Mouse (Mus musculus): Measurements from ENCODE around the gene Mdm2. TPM values are rescaled to one million over a fixed set of nuclear protein-coding genes. Genes with fewer than 3 reads are reported as not detected.

Gene Mdm2
- polyA plus RNA-seq, 1 experiment from 2014 or later: 51.2 TPM

GRCm38 (mm10) chr10:117696827-117697560, 13.6 kb downstream of the Mdm2 start:
- no peak overlapping the region for H3K27ac ChIP-seq (ENCODE audit: low read length)
- H3K9ac ChIP-seq (ENCODE audit: low read length): no peak overlapping the region
- no peak for ATAC-seq (ENCODE audit: low read depth)
- no peaks in the 10 kb centered on the region for H3K27me3 ChIP-seq (ENCODE audit: control insufficient read depth, insufficient read depth, low read depth, low read length)
- WGBS: 89% methylated on average over 6 of the region's 6 CpGs
- H3K4me2 ChIP-seq (ENCODE audit: low read depth, low read length): no peak overlapping the region
- H3K36me3 ChIP-seq (ENCODE audit: control insufficient read depth, insufficient read depth, low read length): peaks cover 75% of the 10 kb centered on the region
- no peaks in the 10 kb centered on the region for H3K9me3 ChIP-seq (ENCODE audit: control insufficient read depth, low read length)
- H3K4me3 ChIP-seq (ENCODE audit: low read length): no peak overlapping the region
- H3K4me1 ChIP-seq (replicated peaks; ENCODE audit: control insufficient read depth, insufficient read depth, low read length): no peaks in the 10 kb centered on the region

- 82% methylated on average over 8 of the region's 8 CpGs for WGBS
- H3K4me3 ChIP-seq (ENCODE audit: low read length): no peak overlapping the region
- no peak for ATAC-seq (ENCODE audit: low read depth)
- no peaks in the 10 kb centered on the region for H3K9me3 ChIP-seq (ENCODE audit: control insufficient read depth, low read length)
- H3K27me3 ChIP-seq (ENCODE audit: control insufficient read depth, insufficient read depth, low read depth, low read length): no peaks in the 10 kb centered on the region
- H3K36me3 ChIP-seq (ENCODE audit: control insufficient read depth, insufficient read depth, low read length): peaks cover 75% of the 10 kb centered on the region
- H3K4me2 ChIP-seq (ENCODE audit: low read depth, low read length): no peak overlapping the region
- no peak overlapping the region for H3K9ac ChIP-seq (ENCODE audit: low read length)
- H3K4me1 ChIP-seq (replicated peaks; ENCODE audit: control insufficient read depth, insufficient read depth, low read length): no peaks in the 10 kb centered on the region
- no peak overlapping the region for H3K27ac ChIP-seq (ENCODE audit: low read length)
Measured at GRCm38 (mm10) chr10:117696021-117696826, 14.3 kb downstream of the Mdm2 start.

GRCm38 (mm10) chr10:117695605-117696004, 15.0 kb downstream of the Mdm2 start:
- H3K27me3 ChIP-seq (ENCODE audit: control insufficient read depth, insufficient read depth, low read depth, low read length): no peaks in the 10 kb centered on the region
- peaks cover 79% of the 10 kb centered on the region for H3K36me3 ChIP-seq (ENCODE audit: control insufficient read depth, insufficient read depth, low read length)
- H3K27ac ChIP-seq (ENCODE audit: low read length): no peak overlapping the region
- H3K4me1 ChIP-seq (replicated peaks; ENCODE audit: control insufficient read depth, insufficient read depth, low read length): no peaks in the 10 kb centered on the region
- no peak for ATAC-seq (ENCODE audit: low read depth)
- no peak overlapping the region for H3K4me3 ChIP-seq (ENCODE audit: low read length)
- 94% methylated on average over 4 of the region's 4 CpGs for WGBS
- no peaks in the 10 kb centered on the region for H3K9me3 ChIP-seq (ENCODE audit: control insufficient read depth, low read length)
- no peak overlapping the region for H3K9ac ChIP-seq (ENCODE audit: low read length)
- H3K4me2 ChIP-seq (ENCODE audit: low read depth, low read length): no peak overlapping the region

GRCm38 (mm10) chr10:117695027-117695426, 15.5 kb downstream of the Mdm2 start:
- Histone ChIP-seq H3K4me3 (ENCODE audit: low read length) (no peak overlapping the region), H3K4me2 (ENCODE audit: low read depth, low read length) (no peak overlapping the region), H3K36me3 (ENCODE audit: control insufficient read depth, insufficient read depth, low read length) (peaks cover 79% of the 10 kb centered on the region), H3K9me3 (ENCODE audit: control insufficient read depth, low read length) (no peaks in the 10 kb centered on the region), H3K27me3 (ENCODE audit: control insufficient read depth, insufficient read depth, low read depth, low read length) (no peaks in the 10 kb centered on the region), H3K27ac (ENCODE audit: low read length) (no peak overlapping the region), H3K9ac (ENCODE audit: low read length) (no peak overlapping the region), H3K4me1 (replicated peaks; ENCODE audit: control insufficient read depth, insufficient read depth, low read length) (no peaks in the 10 kb centered on the region)
- 90% methylated on average over 4 of the region's 4 CpGs for WGBS
- ATAC-seq (ENCODE audit: low read depth): no peak

- H3K9me3 ChIP-seq (ENCODE audit: control insufficient read depth, low read length): no peaks in the 10 kb centered on the region
- H3K9ac ChIP-seq (ENCODE audit: low read length): no peak overlapping the region
- ATAC-seq (ENCODE audit: low read depth): no peak
- no peak overlapping the region for H3K4me3 ChIP-seq (ENCODE audit: low read length)
- WGBS: 93% methylated on average over 6 of the region's 6 CpGs
- no peak overlapping the region for H3K27ac ChIP-seq (ENCODE audit: low read length)
- no peaks in the 10 kb centered on the region for H3K27me3 ChIP-seq (ENCODE audit: control insufficient read depth, insufficient read depth, low read depth, low read length)
- no peak overlapping the region for H3K4me2 ChIP-seq (ENCODE audit: low read depth, low read length)
- peaks cover 77% of the 10 kb centered on the region for H3K36me3 ChIP-seq (ENCODE audit: control insufficient read depth, insufficient read depth, low read length)
- no peaks in the 10 kb centered on the region for H3K4me1 ChIP-seq (replicated peaks; ENCODE audit: control insufficient read depth, insufficient read depth, low read length)
Measured at GRCm38 (mm10) chr10:117694255-117694953, 16.2 kb downstream of the Mdm2 start.

- no peak overlapping the region for H3K27ac ChIP-seq (ENCODE audit: low read length)
- H3K4me2 ChIP-seq (ENCODE audit: low read depth, low read length): no peak overlapping the region
- no peaks in the 10 kb centered on the region for H3K4me1 ChIP-seq (replicated peaks; ENCODE audit: control insufficient read depth, insufficient read depth, low read length)
- no peaks in the 10 kb centered on the region for H3K9me3 ChIP-seq (ENCODE audit: control insufficient read depth, low read length)
- 84% methylated on average over 5 of the region's 5 CpGs for WGBS
- ATAC-seq (ENCODE audit: low read depth): no peak
- H3K4me3 ChIP-seq (ENCODE audit: low read length): no peak overlapping the region
- H3K27me3 ChIP-seq (ENCODE audit: control insufficient read depth, insufficient read depth, low read depth, low read length): no peaks in the 10 kb centered on the region
- peaks cover 77% of the 10 kb centered on the region for H3K36me3 ChIP-seq (ENCODE audit: control insufficient read depth, insufficient read depth, low read length)
- no peak overlapping the region for H3K9ac ChIP-seq (ENCODE audit: low read length)
Measured at GRCm38 (mm10) chr10:117692953-117693352, 17.6 kb downstream of the Mdm2 start.

- Histone ChIP-seq H3K4me1 (replicated peaks; ENCODE audit: control insufficient read depth, insufficient read depth, low read length) (no peaks in the 10 kb centered on the region), H3K27ac (ENCODE audit: low read length) (no peak overlapping the region), H3K9ac (ENCODE audit: low read length) (no peak overlapping the region), H3K36me3 (ENCODE audit: control insufficient read depth, insufficient read depth, low read length) (peaks cover 69% of the 10 kb centered on the region), H3K4me2 (ENCODE audit: low read depth, low read length) (no peak overlapping the region), H3K4me3 (ENCODE audit: low read length) (no peak overlapping the region), H3K27me3 (ENCODE audit: control insufficient read depth, insufficient read depth, low read depth, low read length) (no peaks in the 10 kb centered on the region), H3K9me3 (ENCODE audit: control insufficient read depth, low read length) (no peaks in the 10 kb centered on the region)
- ATAC-seq (ENCODE audit: low read depth): no peak
Measured at GRCm38 (mm10) chr10:117692173-117692572, 18.4 kb downstream of the Mdm2 start.

- Histone ChIP-seq H3K4me1 (replicated peaks; ENCODE audit: control insufficient read depth, insufficient read depth, low read length) (no peaks in the 10 kb centered on the region), H3K9me3 (ENCODE audit: control insufficient read depth, low read length) (no peaks in the 10 kb centered on the region), H3K9ac (ENCODE audit: low read length) (no peak overlapping the region), H3K4me3 (ENCODE audit: low read length) (no peak overlapping the region), H3K36me3 (ENCODE audit: control insufficient read depth, insufficient read depth, low read length) (peaks cover 63% of the 10 kb centered on the region), H3K4me2 (ENCODE audit: low read depth, low read length) (no peak overlapping the region), H3K27me3 (ENCODE audit: control insufficient read depth, insufficient read depth, low read depth, low read length) (no peaks in the 10 kb centered on the region), H3K27ac (ENCODE audit: low read length) (no peak overlapping the region)
- WGBS: 93% methylated on average over 10 of the region's 10 CpGs
- ATAC-seq (ENCODE audit: low read depth): no peak
Measured at GRCm38 (mm10) chr10:117691389-117691968, 19.1 kb downstream of the Mdm2 start.

- Histone ChIP-seq H3K36me3 (ENCODE audit: control insufficient read depth, insufficient read depth, low read length) (peaks cover 58% of the 10 kb centered on the region), H3K4me3 (ENCODE audit: low read length) (no peak overlapping the region), H3K27me3 (ENCODE audit: control insufficient read depth, insufficient read depth, low read depth, low read length) (no peaks in the 10 kb centered on the region), H3K9ac (ENCODE audit: low read length) (no peak overlapping the region), H3K4me2 (ENCODE audit: low read depth, low read length) (no peak overlapping the region), H3K27ac (ENCODE audit: low read length) (no peak overlapping the region), H3K9me3 (ENCODE audit: control insufficient read depth, low read length) (no peaks in the 10 kb centered on the region), H3K4me1 (replicated peaks; ENCODE audit: control insufficient read depth, insufficient read depth, low read length) (no peaks in the 10 kb centered on the region)
- ATAC-seq (ENCODE audit: low read depth): no peak
- WGBS: 92% methylated on average over 3 of the region's 3 CpGs
Measured at GRCm38 (mm10) chr10:117690770-117691296, 19.7 kb downstream of the Mdm2 start.

All from lung, embryonic 16.5 days (tissue).